Mouse (Mus musculus): Measurements from ENCODE around the gene Gm5426.

GRCm38 (mm10) chr10:96124290-96124689 lies 12.1 kb upstream of the Gm5426 start:
- no peak for TF ChIP-seq EP300 (IDR thresholded peaks at IDR 0.05; ENCODE audit: low read depth)
- no peak for TF ChIP-seq CTCF (IDR thresholded peaks at IDR 0.05; ENCODE audit: low read depth)

All from liver, embryonic 14.5 days (tissue).